Mouse (Mus musculus) ES-Bruce4 (cell line): ENCODE data around the gene Fzd5.

Experiments used
- CTCF ChIP-seq: IDR thresholded peaks from one replicate; pipeline ENCODE4 v1.8.1; 2011; ENCODE audit warnings: low read depth, low read length
- EP300 ChIP-seq: IDR thresholded peaks from 2 replicates; pipeline ENCODE4 v1.6.1; 2011; ENCODE audit warnings: low read depth, low read length; ENCODE audit not compliant: insufficient read depth
- POLR2A ChIP-seq: IDR thresholded peaks from one replicate; pipeline ENCODE4 v1.8.1; 2011; ENCODE audit warnings: low read length; ENCODE audit not compliant: insufficient read depth

DNA sequence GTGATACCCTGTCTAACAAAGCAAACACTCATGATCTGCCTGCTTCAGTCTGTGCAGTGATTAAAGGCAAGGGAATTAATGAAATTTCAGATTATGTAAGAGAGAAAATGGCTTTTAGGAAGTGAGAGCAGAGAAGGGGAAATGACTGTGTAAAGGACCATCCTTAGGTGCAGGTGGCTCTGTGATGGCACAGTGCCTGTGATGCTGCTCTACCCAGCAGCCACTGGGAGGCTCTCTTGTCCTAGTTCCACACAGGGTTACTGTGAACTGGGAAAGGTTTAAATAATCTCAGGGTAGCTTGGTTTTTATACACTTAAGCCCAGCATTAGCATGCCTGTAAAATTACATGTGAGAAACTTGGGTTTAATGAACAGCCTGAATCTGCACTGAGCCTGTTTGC lies 20.0 kb downstream of the Fzd5 start:
- peak; percentile 76 for TF ChIP-seq CTCF
- TF ChIP-seq POLR2A: no peak
- TF ChIP-seq EP300: no peak
